31 mouse cellular contexts compared by ENCODE assay signal in the genomic region with DNA sequence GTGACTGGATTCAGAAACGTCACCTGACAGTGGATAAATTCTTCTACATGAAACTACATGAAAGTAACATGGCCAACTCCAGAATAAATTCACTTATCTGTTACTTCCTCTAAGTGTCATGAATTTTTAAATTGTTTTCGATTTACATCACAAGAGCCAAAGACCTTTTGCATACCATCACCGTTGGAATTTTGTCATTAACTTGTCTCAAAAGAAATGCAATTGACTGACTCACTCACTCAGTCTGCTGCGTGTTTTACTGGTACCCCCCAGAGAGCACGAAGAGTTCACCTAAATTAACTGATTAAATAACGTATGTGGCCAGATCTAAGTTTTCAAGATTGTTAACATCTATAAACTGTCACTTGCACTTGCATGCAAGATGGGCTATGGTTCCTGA.
"Had no signal": no experiment of that assay in that cellular context is flagged by ENCODE, and none has a peak within 500 bp of the region (broad histone marks: within the 10 kb centered on the region; RNA-seq: fewer than 3 reads in every experiment).

No protein-coding gene starts in this region.

- H3K27ac ChIP-seq: limb, embryonic 10.5 days; limb, embryonic 12.5 days; limb, embryonic 13.5 days; limb, embryonic 15.5 days; liver, embryonic 12.5 days; liver, embryonic 13.5 days; liver, embryonic 14.5 days; liver, embryonic 15.5 days; lung, embryonic 15.5 days; macrophage; midbrain, embryonic 10.5 days; midbrain, embryonic 12.5 days; midbrain, embryonic 13.5 days; midbrain, embryonic 15.5 days; neural tube, embryonic 12.5 days had no signal

- H3K4me1 ChIP-seq: limb, embryonic 10.5 days; limb, embryonic 12.5 days; limb, embryonic 13.5 days; limb, embryonic 15.5 days; liver, embryonic 12.5 days; liver, embryonic 13.5 days; liver, embryonic 15.5 days; lung, embryonic 15.5 days; megakaryocyte, embryonic 14.5 days; midbrain, embryonic 13.5 days; midbrain, embryonic 15.5 days; neural tube, embryonic 12.5 days had no signal

- H3K9ac ChIP-seq: limb, embryonic 12.5 days; limb, embryonic 13.5 days; limb, embryonic 15.5 days; liver, embryonic 12.5 days; liver, embryonic 13.5 days; liver, embryonic 14.5 days; liver, embryonic 15.5 days; liver, postnatal 0 days; lung, embryonic 14.5 days; lung, embryonic 15.5 days; midbrain, embryonic 12.5 days; midbrain, embryonic 13.5 days; midbrain, embryonic 15.5 days; neural tube, embryonic 12.5 days had no signal

- H3K4me2 ChIP-seq: limb, embryonic 12.5 days; limb, embryonic 13.5 days; limb, embryonic 15.5 days; liver, embryonic 11.5 days; liver, embryonic 12.5 days; liver, embryonic 13.5 days; liver, embryonic 15.5 days; lung, embryonic 14.5 days; lung, embryonic 15.5 days; midbrain, embryonic 11.5 days; midbrain, embryonic 12.5 days; midbrain, embryonic 13.5 days; midbrain, embryonic 15.5 days; neural tube, embryonic 12.5 days had no signal

- H3K27me3 ChIP-seq: limb, embryonic 12.5 days; limb, embryonic 13.5 days; limb, embryonic 15.5 days; liver, embryonic 12.5 days; liver, embryonic 13.5 days; liver, embryonic 15.5 days; lung, embryonic 15.5 days; megakaryocyte, embryonic 14.5 days; midbrain, embryonic 12.5 days; midbrain, embryonic 13.5 days; midbrain, embryonic 15.5 days; neural tube, embryonic 12.5 days had no signal

- ATAC-seq: liver, embryonic 12.5 days; liver, postnatal 0 days; lung, postnatal 0 days; midbrain, embryonic 13.5 days; midbrain, embryonic 15.5 days; midbrain, embryonic 16.5 days had no signal

- H3K36me3 ChIP-seq: limb, embryonic 10.5 days; limb, embryonic 12.5 days; limb, embryonic 13.5 days; limb, embryonic 15.5 days; liver, embryonic 12.5 days; liver, embryonic 13.5 days; liver, embryonic 15.5 days; lung, embryonic 15.5 days; midbrain, embryonic 10.5 days; midbrain, embryonic 12.5 days; midbrain, embryonic 13.5 days; midbrain, embryonic 15.5 days; neural tube, embryonic 12.5 days had no signal

- H3K9me3 ChIP-seq: limb, embryonic 10.5 days; limb, embryonic 12.5 days; limb, embryonic 13.5 days; limb, embryonic 15.5 days; liver, embryonic 12.5 days; liver, embryonic 13.5 days; liver, embryonic 15.5 days; lung, embryonic 15.5 days; megakaryocyte, embryonic 14.5 days; midbrain, embryonic 10.5 days; midbrain, embryonic 12.5 days; midbrain, embryonic 13.5 days; midbrain, embryonic 15.5 days; neural tube, embryonic 12.5 days had no signal

- DNase-seq: left cerebral cortex, postnatal 4 days; liver; liver, embryonic 13.5 days; liver, postnatal 0 days; lung, adult 18-20 months; lung, adult 2 months; lung, postnatal 10 days; lung, postnatal 14 days; lung, postnatal 4 days; midbrain, embryonic 14.5 days had no signal

- H3K4me3 ChIP-seq: limb, embryonic 10.5 days; limb, embryonic 12.5 days; limb, embryonic 13.5 days; limb, embryonic 15.5 days; liver, embryonic 12.5 days; liver, embryonic 13.5 days; liver, embryonic 15.5 days; lung, embryonic 15.5 days; megakaryocyte, embryonic 14.5 days; midbrain, embryonic 10.5 days; midbrain, embryonic 12.5 days; midbrain, embryonic 13.5 days; midbrain, embryonic 15.5 days; myocyte; neural tube, embryonic 12.5 days had no signal
